Mouse (Mus musculus): ENCODE results near the gene Wfs1.

GRCm38 (mm10) chr5:36997996-36998395 lies 9.0 kb upstream of the Wfs1 start:
- TF ChIP-seq CTCF (IDR thresholded peaks at IDR 0.05) (no peak), EP300 (IDR thresholded peaks at IDR 0.05) (no peak)
